Mouse (Mus musculus) left cerebral cortex, adult 2 months (tissue): Measurements from ENCODE around the gene Rap1gds1. TPM values are rescaled to one million over a fixed set of nuclear protein-coding genes. Genes with fewer than 3 reads are reported as not detected.
A peak's percentile ranks its signal among the peaks of the same experiment; 100 is the strongest.

Source experiments
- DNase-seq, 2 experiments: peaks; one replicate each; pipeline ENCODE4 v3.0.0; 2021 to 2022; ENCODE audit warnings: low spot score in 2 of 2, mixed read lengths in 1 of 2; ENCODE audit errors: extremely low spot score in 1 of 2
- H3K27ac ChIP-seq: fragments of 200-600 bp; 2 replicates; pipeline ENCODE4 v1.8.1; 2022
- H3K4me3 ChIP-seq: fragments of 200-600 bp; 2 replicates; pipeline ENCODE4 v1.8.1; 2022
- CTCF ChIP-seq: fragments of 200-600 bp; IDR thresholded peaks from 2 replicates; pipeline ENCODE4 v1.8.1; 2022; ENCODE audit warnings: antibody characterized with exemption, mild to moderate bottlenecking, moderate library complexity
- intact Hi-C: fragments of 180-260 bp; cut with DNase I; formaldehyde crosslinking; loops from one replicate; pipeline ENCODE4 v1.15.1; 2025
- total RNA-seq, 2 experiments: library from RNA; stranded (reverse); gene quantifications; 2 replicates each; pipeline ENCODE4 v1.2.3; 2021

Rap1gds1 gene
- total RNA-seq, 2 experiments from 2014 or later, result 247 to 268 TPM

- intact Hi-C loops, result no loop called here
- TF ChIP-seq CTCF, result no peak
- DNase-seq, result no peak
Observed at GRCm38 (mm10) chr3:138936780-138937179, 138.2 kb downstream of the Rap1gds1 start.

GRCm38 (mm10) chr3:138927437-138927836, 147.6 kb downstream of the Rap1gds1 start:
- no peak for TF ChIP-seq CTCF
- intact Hi-C loops, result no loop called here
- Histone ChIP-seq H3K27ac (no peak overlapping the region), H3K4me3 (no peak overlapping the region)
- no peak for DNase-seq

More at GRCm38 (mm10) chr3:138936780-138937179, 138.2 kb downstream of the Rap1gds1 start:
- H3K4me3 ChIP-seq, result no peak overlapping the region
- H3K27ac ChIP-seq, result no peak overlapping the region

GRCm38 (mm10) chr3:138926161-138926560, 148.8 kb downstream of the Rap1gds1 start:
- TF ChIP-seq CTCF, result no peak
- no peak overlapping the region for H3K27ac ChIP-seq
- DNase-seq, result no peak
- intact Hi-C loops, result no loop called here
- no peak overlapping the region for H3K4me3 ChIP-seq

- intact Hi-C loops, result no loop called here
- no peak for TF ChIP-seq CTCF
- no peak for DNase-seq
- no peak overlapping the region for H3K27ac ChIP-seq
- H3K4me3 ChIP-seq, result no peak overlapping the region
Observed at GRCm38 (mm10) chr3:138918241-138918640, 156.8 kb downstream of the Rap1gds1 start.

GRCm38 (mm10) chr3:138917016-138917415, 158.0 kb downstream of the Rap1gds1 start:
- no peak overlapping the region for H3K4me3 ChIP-seq
- TF ChIP-seq CTCF, result no peak
- no peak for DNase-seq
- intact Hi-C loops, result no loop called here
- H3K27ac ChIP-seq, result no peak overlapping the region

- no peak overlapping the region for H3K27ac ChIP-seq
- H3K4me3 ChIP-seq, result no peak overlapping the region
- no peak for DNase-seq
- intact Hi-C loops, result no loop called here
- no peak for TF ChIP-seq CTCF
Observed at GRCm38 (mm10) chr3:138916591-138916990, 158.4 kb downstream of the Rap1gds1 start.

GRCm38 (mm10) chr3:138914626-138915288, 160.2 kb downstream of the Rap1gds1 start:
- intact Hi-C loops, result no loop called here
- Histone ChIP-seq H3K27ac (peak overlapping the region; percentile 71), H3K4me3 (no peak overlapping the region)
- DNase-seq, result no peak
- TF ChIP-seq CTCF, result no peak

- no peak overlapping the region for H3K4me3 ChIP-seq
- intact Hi-C loops, result no loop called here
- DNase-seq, result no peak
- no peak overlapping the region for H3K27ac ChIP-seq
- no peak for TF ChIP-seq CTCF
Observed at GRCm38 (mm10) chr3:138912504-138912903, 162.5 kb downstream of the Rap1gds1 start.

- DNase-seq, result no peak
- intact Hi-C loops, result loop anchor here (5.0 to 10.0 kb wide), 4 partner anchors 267 to 447 kb away; no protein-coding TSS in a partner anchor
- no peak for TF ChIP-seq CTCF
- H3K27ac ChIP-seq, result no peak overlapping the region
- no peak overlapping the region for H3K4me3 ChIP-seq
Observed at GRCm38 (mm10) chr3:138909313-138909712, 165.7 kb downstream of the Rap1gds1 start.

GRCm38 (mm10) chr3:138906112-138906880, 168.7 kb downstream of the Rap1gds1 start:
- DNase-seq, result peak; percentile 68 to 71
- TF ChIP-seq CTCF, result peak; percentile 93
- Histone ChIP-seq H3K27ac (no peak overlapping the region; the same call in 1 of the 2 replicates), H3K4me3 (no peak overlapping the region)
- intact Hi-C loops, result loop anchor here (5.0 to 10.0 kb wide), 4 partner anchors 264 to 444 kb away; no protein-coding TSS in a partner anchor

- peak in 1 of 2 experiments; percentile 33 for DNase-seq
- Histone ChIP-seq H3K27ac (peak overlapping the region; percentile 19; the same call in 1 of the 2 replicates), H3K4me3 (no peak overlapping the region)
- intact Hi-C loops, result loop anchor here (2.0 to 10.0 kb wide), 5 partner anchors 163 to 443 kb away; partner anchors contain the start of gene Tspan5
- TF ChIP-seq CTCF, result no peak
Observed at GRCm38 (mm10) chr3:138905678-138906077, 169.3 kb downstream of the Rap1gds1 start.

- TF ChIP-seq CTCF, result no peak
- DNase-seq, result peak in 1 of 2 experiments; percentile 49
- intact Hi-C loops, result loop anchor here (5.0 to 10.0 kb wide), 2 partner anchors 38 to 294 kb away; no protein-coding TSS in a partner anchor
- H3K27ac ChIP-seq, result peak overlapping the region; percentile 61
- no peak overlapping the region for H3K4me3 ChIP-seq
Observed at GRCm38 (mm10) chr3:138900571-138901141, 174.3 kb downstream of the Rap1gds1 start.
